Mouse (Mus musculus): ENCODE data around the gene Prpf19. TPM values are rescaled to one million over a fixed set of nuclear protein-coding genes. Genes with fewer than 3 reads are reported as not detected.

Gene Prpf19
- 33.0 and 34.4 TPM in 2 replicates for polyA plus RNA-seq (2015; fragmentation: Nextera tagmentation; extraction: Ambion mirVana)

DNA sequence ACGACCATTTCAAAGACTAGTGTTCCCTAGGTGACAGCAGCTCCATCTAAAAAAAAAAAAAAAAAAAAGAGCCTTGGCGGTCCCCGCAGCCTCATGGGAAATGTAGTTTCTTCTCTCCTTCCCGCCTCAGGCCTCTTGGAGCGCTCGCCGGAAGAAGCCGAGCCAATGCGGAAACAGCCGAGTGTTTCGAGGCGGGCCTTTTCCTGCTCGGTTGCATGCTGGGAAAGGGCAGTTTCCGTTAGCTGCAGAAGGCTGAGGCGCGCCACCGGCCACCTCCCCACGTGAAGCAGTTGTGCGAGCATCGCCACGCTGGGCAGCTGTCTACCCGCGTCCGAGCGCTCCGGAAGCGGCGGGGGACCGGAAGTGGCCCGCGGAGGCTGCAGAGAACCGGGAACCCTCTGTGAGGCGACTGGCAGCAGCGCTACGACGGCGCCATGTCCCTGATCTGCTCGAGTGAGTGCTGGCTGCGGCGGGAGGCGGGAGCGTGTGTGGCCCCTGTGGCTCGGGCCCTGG is at the start of gene Prpf19:
TSS of gene Prpf19 (plus strand) at position 216 of the 513 bp plus-strand sequence.
- Histone ChIP-seq H3K4me2 (ENCODE audit: low read depth, low read length) (peak within 1 kb of the TSS; percentile 84), H3K4me3 (ENCODE audit: low read length) (peak within 1 kb of the TSS; percentile 94), H3K9me3 (ENCODE audit: control insufficient read depth, low read length) (no peaks in the 10 kb centered on the region), H3K9ac (ENCODE audit: low read length) (peak within 1 kb of the TSS; percentile 93), H3K27ac (ENCODE audit: low read length) (peak within 1 kb of the TSS; percentile 93), H3K4me1 (replicated peaks; ENCODE audit: control insufficient read depth, insufficient read depth, low read length) (peaks cover 16% of the 10 kb centered on the region), H3K36me3 (ENCODE audit: control insufficient read depth, insufficient read depth, low read length) (peaks cover 13% of the 10 kb centered on the region), H3K27me3 (ENCODE audit: control insufficient read depth, insufficient read depth, low read depth, low read length) (no peaks in the 10 kb centered on the region)
- peak; percentile 97 for ATAC-seq (ENCODE audit: low read depth)
- WGBS = 0% methylated on average over 41 of the region's 43 CpGs

DNA sequence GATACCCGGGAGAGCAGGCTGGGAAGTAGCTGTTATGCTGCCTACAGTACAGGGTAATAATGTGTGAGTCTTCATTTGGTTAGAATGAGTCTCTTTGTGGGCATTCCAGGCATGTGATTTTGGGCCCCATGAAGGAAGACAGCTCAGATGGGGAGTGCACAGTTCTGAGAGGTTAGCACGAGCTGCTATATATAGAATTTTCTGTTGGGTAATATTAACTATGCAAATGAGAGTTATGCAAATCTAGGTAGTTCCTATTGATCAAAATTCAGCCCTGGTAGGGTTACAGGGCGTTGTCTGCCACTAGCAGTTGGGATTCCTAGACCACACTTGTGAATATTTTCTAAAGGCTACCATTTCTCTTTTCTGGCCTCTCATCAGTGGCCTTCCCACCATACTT is 49.6 kb upstream of the Prpf19 start:
- Histone ChIP-seq H3K4me1 (replicated peaks; ENCODE audit: control insufficient read depth, insufficient read depth, low read length) (peaks cover 7% of the 10 kb centered on the region; the same call in 1 of the 2 replicates), H3K27ac (ENCODE audit: low read length) (no peak overlapping the region), H3K9me3 (ENCODE audit: control insufficient read depth, low read length) (no peaks in the 10 kb centered on the region), H3K4me2 (ENCODE audit: low read depth, low read length) (no peak overlapping the region), H3K9ac (ENCODE audit: low read length) (no peak overlapping the region), H3K36me3 (ENCODE audit: control insufficient read depth, insufficient read depth, low read length) (no peaks in the 10 kb centered on the region), H3K4me3 (ENCODE audit: low read length) (no peak overlapping the region), H3K27me3 (ENCODE audit: control insufficient read depth, insufficient read depth, low read depth, low read length) (no peaks in the 10 kb centered on the region)
- ATAC-seq (ENCODE audit: low read depth) = no peak
- 81% methylated on average over 3 of the region's 3 CpGs for WGBS

GRCm38 (mm10) chr19:10846150-10846549 is 48.9 kb upstream of the Prpf19 start:
- Histone ChIP-seq H3K4me2 (ENCODE audit: low read depth, low read length) (no peak overlapping the region), H3K36me3 (ENCODE audit: control insufficient read depth, insufficient read depth, low read length) (no peaks in the 10 kb centered on the region), H3K9ac (ENCODE audit: low read length) (no peak overlapping the region), H3K4me1 (replicated peaks; ENCODE audit: control insufficient read depth, insufficient read depth, low read length) (peaks cover 7% of the 10 kb centered on the region; the same call in 1 of the 2 replicates), H3K27ac (ENCODE audit: low read length) (no peak overlapping the region), H3K4me3 (ENCODE audit: low read length) (no peak overlapping the region), H3K9me3 (ENCODE audit: control insufficient read depth, low read length) (no peaks in the 10 kb centered on the region), H3K27me3 (ENCODE audit: control insufficient read depth, insufficient read depth, low read depth, low read length) (no peaks in the 10 kb centered on the region)
- WGBS = 60% methylated on average over 7 of the region's 7 CpGs
- ATAC-seq (ENCODE audit: low read depth) = no peak

- 40% methylated on average over 3 of the region's 3 CpGs for WGBS
- H3K4me3 ChIP-seq (ENCODE audit: low read length) = no peak overlapping the region
- H3K27ac ChIP-seq (ENCODE audit: low read length) = no peak overlapping the region
- H3K36me3 ChIP-seq (ENCODE audit: control insufficient read depth, insufficient read depth, low read length) = no peaks in the 10 kb centered on the region
- no peaks in the 10 kb centered on the region for H3K27me3 ChIP-seq (ENCODE audit: control insufficient read depth, insufficient read depth, low read depth, low read length)
- ATAC-seq (ENCODE audit: low read depth) = peak; percentile 65; the same call in 1 of the 2 replicates
- no peaks in the 10 kb centered on the region for H3K9me3 ChIP-seq (ENCODE audit: control insufficient read depth, low read length)
- peaks cover 7% of the 10 kb centered on the region; the same call in 1 of the 2 replicates for H3K4me1 ChIP-seq (replicated peaks; ENCODE audit: control insufficient read depth, insufficient read depth, low read length)
- H3K4me2 ChIP-seq (ENCODE audit: low read depth, low read length) = no peak overlapping the region
- H3K9ac ChIP-seq (ENCODE audit: low read length) = no peak overlapping the region
Observed at GRCm38 (mm10) chr19:10847311-10848087, 47.5 kb upstream of the Prpf19 start.

- H3K9ac ChIP-seq (ENCODE audit: low read length) = no peak overlapping the region
- no peaks in the 10 kb centered on the region for H3K4me1 ChIP-seq (replicated peaks; ENCODE audit: control insufficient read depth, insufficient read depth, low read length)
- WGBS = 69% methylated on average over 3 of the region's 3 CpGs
- no peaks in the 10 kb centered on the region for H3K9me3 ChIP-seq (ENCODE audit: control insufficient read depth, low read length)
- peaks cover 21% of the 10 kb centered on the region for H3K36me3 ChIP-seq (ENCODE audit: control insufficient read depth, insufficient read depth, low read length)
- ATAC-seq (ENCODE audit: low read depth) = no peak
- H3K27me3 ChIP-seq (ENCODE audit: control insufficient read depth, insufficient read depth, low read depth, low read length) = no peaks in the 10 kb centered on the region
- H3K4me2 ChIP-seq (ENCODE audit: low read depth, low read length) = no peak overlapping the region
- no peak overlapping the region for H3K4me3 ChIP-seq (ENCODE audit: low read length)
- H3K27ac ChIP-seq (ENCODE audit: low read length) = no peak overlapping the region
Observed at GRCm38 (mm10) chr19:10855422-10855821, 39.6 kb upstream of the Prpf19 start.

- Histone ChIP-seq H3K27ac (ENCODE audit: low read length) (no peak overlapping the region), H3K4me3 (ENCODE audit: low read length) (no peak overlapping the region), H3K9me3 (ENCODE audit: control insufficient read depth, low read length) (no peaks in the 10 kb centered on the region), H3K27me3 (ENCODE audit: control insufficient read depth, insufficient read depth, low read depth, low read length) (no peaks in the 10 kb centered on the region), H3K4me1 (replicated peaks; ENCODE audit: control insufficient read depth, insufficient read depth, low read length) (no peaks in the 10 kb centered on the region), H3K4me2 (ENCODE audit: low read depth, low read length) (no peak overlapping the region), H3K9ac (ENCODE audit: low read length) (no peak overlapping the region), H3K36me3 (ENCODE audit: control insufficient read depth, insufficient read depth, low read length) (peaks cover 30% of the 10 kb centered on the region)
- no peak for ATAC-seq (ENCODE audit: low read depth)
- WGBS = 35% methylated on average over 2 of the region's 2 CpGs
Observed at GRCm38 (mm10) chr19:10856520-10856919, 38.5 kb upstream of the Prpf19 start.

- no peak overlapping the region for H3K9ac ChIP-seq (ENCODE audit: low read length)
- no peak for ATAC-seq (ENCODE audit: low read depth)
- H3K9me3 ChIP-seq (ENCODE audit: control insufficient read depth, low read length) = no peaks in the 10 kb centered on the region
- no peaks in the 10 kb centered on the region for H3K4me1 ChIP-seq (replicated peaks; ENCODE audit: control insufficient read depth, insufficient read depth, low read length)
- no peak overlapping the region for H3K27ac ChIP-seq (ENCODE audit: low read length)
- peaks cover 59% of the 10 kb centered on the region for H3K36me3 ChIP-seq (ENCODE audit: control insufficient read depth, insufficient read depth, low read length)
- H3K27me3 ChIP-seq (ENCODE audit: control insufficient read depth, insufficient read depth, low read depth, low read length) = no peaks in the 10 kb centered on the region
- 55% methylated on average over 20 of the region's 22 CpGs for WGBS
- no peak overlapping the region for H3K4me3 ChIP-seq (ENCODE audit: low read length)
- H3K4me2 ChIP-seq (ENCODE audit: low read depth, low read length) = no peak overlapping the region
Observed at GRCm38 (mm10) chr19:10860072-10860497, 34.9 kb upstream of the Prpf19 start.

DNA sequence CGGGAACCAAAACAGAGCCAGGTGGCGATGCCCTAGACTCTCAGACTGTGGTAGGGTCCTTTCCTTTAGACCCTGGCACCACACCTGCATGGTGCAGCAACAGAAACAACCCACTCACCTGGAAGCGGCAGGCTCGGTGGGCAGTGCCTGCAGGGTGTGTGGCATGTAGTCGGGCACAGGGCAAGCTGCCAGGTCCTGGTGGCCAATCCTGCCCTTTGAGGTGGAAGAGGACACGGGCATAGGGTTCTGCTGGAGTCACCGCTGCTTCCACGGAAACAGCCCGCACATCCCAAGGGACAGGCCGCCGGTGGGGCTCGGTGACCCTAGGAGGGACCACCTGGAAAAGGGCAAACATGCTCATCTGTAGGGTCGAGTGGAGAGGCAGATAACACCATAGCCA is 28.7 kb upstream of the Prpf19 start:
- WGBS = 88% methylated on average over 13 of the region's 13 CpGs

DNA sequence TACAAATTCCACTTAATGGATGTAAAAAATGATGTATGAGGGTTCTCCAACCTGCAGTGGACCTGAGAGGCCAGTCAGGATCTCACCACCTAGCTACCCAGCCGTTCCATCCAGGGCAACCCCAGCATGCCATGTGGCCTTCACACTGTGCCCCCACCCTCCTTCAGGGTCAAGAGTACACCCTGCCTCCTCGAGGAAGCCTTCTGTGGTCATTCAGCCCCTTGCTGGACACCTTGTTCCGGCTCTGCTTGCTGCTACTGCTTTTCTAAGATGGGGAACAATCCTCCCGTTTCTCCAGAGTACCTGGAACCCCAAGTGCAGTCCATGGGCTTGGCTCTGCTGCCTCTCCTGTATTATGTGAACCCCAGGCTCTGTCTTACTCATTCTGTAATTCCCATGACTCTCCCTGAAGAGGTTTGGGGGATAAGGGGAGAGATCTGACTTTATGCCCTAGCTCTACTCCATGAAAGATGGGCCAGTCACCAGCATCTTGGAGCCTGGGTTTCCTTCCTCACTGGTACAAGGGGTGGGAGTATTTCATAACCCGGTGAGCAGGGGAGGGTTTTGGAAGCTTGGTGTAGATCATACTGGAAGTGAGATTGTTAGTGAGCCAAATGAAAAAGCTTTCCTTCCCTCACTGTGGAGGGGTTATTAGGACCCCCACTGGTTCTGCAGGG is 26.9 kb upstream of the Prpf19 start:
- H3K4me3 ChIP-seq (ENCODE audit: low read length) = peak overlapping the region; percentile 86
- ATAC-seq (ENCODE audit: low read depth) = no peak
- no peak overlapping the region for H3K27ac ChIP-seq (ENCODE audit: low read length)
- peak overlapping the region; percentile 88 for H3K9ac ChIP-seq (ENCODE audit: low read length)
- H3K4me2 ChIP-seq (ENCODE audit: low read depth, low read length) = peak overlapping the region; percentile 85
- WGBS = 20% methylated on average over 5 of the region's 5 CpGs
- H3K9me3 ChIP-seq (ENCODE audit: control insufficient read depth, low read length) = no peaks in the 10 kb centered on the region
- H3K36me3 ChIP-seq (ENCODE audit: control insufficient read depth, insufficient read depth, low read length) = peaks cover 45% of the 10 kb centered on the region
- H3K27me3 ChIP-seq (ENCODE audit: control insufficient read depth, insufficient read depth, low read depth, low read length) = no peaks in the 10 kb centered on the region
- peaks cover 26% of the 10 kb centered on the region for H3K4me1 ChIP-seq (replicated peaks; ENCODE audit: control insufficient read depth, insufficient read depth, low read length)

More for the DNA sequence above, 28.7 kb upstream of the Prpf19 start:
- peaks cover 45% of the 10 kb centered on the region for H3K36me3 ChIP-seq (ENCODE audit: control insufficient read depth, insufficient read depth, low read length)
- H3K4me3 ChIP-seq (ENCODE audit: low read length) = no peak overlapping the region
- peaks cover 26% of the 10 kb centered on the region for H3K4me1 ChIP-seq (replicated peaks; ENCODE audit: control insufficient read depth, insufficient read depth, low read length)
- H3K4me2 ChIP-seq (ENCODE audit: low read depth, low read length) = no peak overlapping the region
- H3K9me3 ChIP-seq (ENCODE audit: control insufficient read depth, low read length) = no peaks in the 10 kb centered on the region
- no peak overlapping the region for H3K27ac ChIP-seq (ENCODE audit: low read length)
- H3K27me3 ChIP-seq (ENCODE audit: control insufficient read depth, insufficient read depth, low read depth, low read length) = no peaks in the 10 kb centered on the region
- no peak for ATAC-seq (ENCODE audit: low read depth)
- H3K9ac ChIP-seq (ENCODE audit: low read length) = no peak overlapping the region

All from lung, embryonic 16.5 days (tissue).